Mouse (Mus musculus): ENCODE data around the gene St6gal1.

DNA sequence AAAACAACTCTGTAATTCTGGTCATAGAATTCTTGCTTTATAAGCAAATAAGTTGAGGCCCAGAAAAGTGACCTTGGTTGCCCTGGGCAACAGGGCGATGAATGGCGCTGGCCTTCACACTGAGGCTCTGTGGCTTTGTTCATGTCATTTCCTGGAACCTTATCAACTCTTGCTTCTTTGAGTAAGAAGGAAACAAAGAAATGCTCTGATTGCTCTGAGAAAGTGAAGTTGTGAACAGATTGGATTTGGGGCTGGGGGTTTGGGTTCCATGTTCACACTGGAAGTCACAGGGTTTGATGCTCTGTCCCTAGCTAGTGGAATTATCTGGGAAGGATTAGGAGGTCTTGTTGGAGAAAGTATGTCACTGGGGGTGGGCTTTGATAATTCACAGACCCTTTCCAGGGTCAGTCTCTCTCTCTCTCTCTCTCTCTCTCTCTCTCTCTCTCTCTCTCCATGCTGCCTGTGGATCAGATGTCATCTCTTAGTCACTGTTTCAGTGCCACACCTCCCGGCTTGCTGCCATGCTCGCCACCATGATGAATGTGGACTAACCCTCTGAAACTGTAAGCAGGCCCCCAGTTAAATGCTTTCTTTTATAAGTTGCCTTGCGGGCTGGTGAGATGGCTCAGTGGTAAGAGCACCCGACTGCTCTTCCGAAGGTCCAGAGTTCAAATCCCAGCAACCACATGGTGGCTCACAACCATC lies 50.2 kb downstream of the St6gal1 start:
- TF ChIP-seq CTCF (conservative IDR thresholded peaks at IDR 0.05; ENCODE audit: low read length) (no peak), POU5F1 (IDR thresholded peaks at IDR 0.05; ENCODE audit: borderline replicate concordance, low read length) (no peak)
